ENCODE assay signal across 8 mouse cellular contexts in genomic region chr15:36375549-36375885, GRCm38 (mm10).
DNase-seq lines count a peak whose midpoint lies in the region; ATAC-seq and TF ChIP-seq lines count a peak whose summit lies in the region.

No protein-coding gene starts in this region.

- no peaks in the 10 kb centered on the region for H3K4me1 ChIP-seq in cerebellum, adult 2 months (ENCODE audit: control insufficient read depth, insufficient read depth, low read length)
- H3K4me1 ChIP-seq in lung, embryonic 16.5 days (replicated peaks; ENCODE audit: control insufficient read depth, insufficient read depth, low read length), result peaks cover 21% of the 10 kb centered on the region
- peaks cover 8% of the 10 kb centered on the region; the same call in 1 of the 2 replicates for H3K4me1 ChIP-seq in lung, adult 2 months (ENCODE audit: control insufficient read depth, insufficient read depth, low read length)
- peaks cover 24% of the 10 kb centered on the region for H3K4me1 ChIP-seq in limb, embryonic 13.5 days
- H3K4me1 ChIP-seq in stomach, embryonic 15.5 days, result peaks cover 14% of the 10 kb centered on the region

- no peak overlapping the region for H3K27ac ChIP-seq in cerebellum, adult 2 months (ENCODE audit: insufficient read depth, low read length)
- H3K27ac ChIP-seq in lung, embryonic 16.5 days (ENCODE audit: low read length), result peak overlapping the region; percentile 99
- H3K27ac ChIP-seq in limb, embryonic 13.5 days, result no peak overlapping the region
- peak overlapping the region; percentile 89; the same call in 1 of the 2 replicates for H3K27ac ChIP-seq in stomach, embryonic 15.5 days

- peak overlapping the region; percentile 53 for H3K4me3 ChIP-seq in cerebellum, adult 2 months (replicated peaks; ENCODE audit: insufficient read depth, low read depth, low read length)
- peak overlapping the region; percentile 53 for H3K4me3 ChIP-seq in lung, embryonic 16.5 days (ENCODE audit: low read length)
- no peak overlapping the region for H3K4me3 ChIP-seq in lung, adult 2 months (replicated peaks; ENCODE audit: extremely low read depth, low read depth, low read length)
- peak overlapping the region; percentile 46 for H3K4me3 ChIP-seq in limb, embryonic 13.5 days
- H3K4me3 ChIP-seq in stomach, embryonic 15.5 days (replicated peaks), result peak overlapping the region; percentile 42; the same call in 1 of the 2 replicates

- peak overlapping the region; percentile 70; the same call in 1 of the 2 replicates for H3K9ac ChIP-seq in lung, embryonic 16.5 days (ENCODE audit: low read length)
- no peak overlapping the region for H3K9ac ChIP-seq in limb, embryonic 13.5 days
- no peak overlapping the region for H3K9ac ChIP-seq in stomach, embryonic 15.5 days

- DNase-seq in cerebellum, adult 2 months, result no peak
- no peak for DNase-seq in lung, adult 2 months
- DNase-seq in layer of hippocampus, adult 8-10 months (ENCODE audit: low spot score in 2 of 2), result no peak
- DNase-seq in adrenal gland, adult 8-10 months, result no peak

- no peak for ATAC-seq in cerebellum, adult (ENCODE audit: insufficient number of reproducible peaks, low FRiP score, low TSS enrichment)
- ATAC-seq in lung, embryonic 16.5 days (ENCODE audit: low read depth), result peak; percentile 12
- no peak for ATAC-seq in limb, embryonic 13.5 days (ENCODE audit: low FRiP score, low read depth)
- no peak for ATAC-seq in stomach, embryonic 15.5 days (ENCODE audit: insufficient read depth, low FRiP score, low read depth)

- no peak for TF ChIP-seq CTCF in cerebellum, adult 2 months (IDR thresholded peaks at IDR 0.05; ENCODE audit: borderline replicate concordance, insufficient read depth, low read depth, low read length)
- no peak for TF ChIP-seq CTCF in lung, adult 2 months (IDR thresholded peaks at IDR 0.05; ENCODE audit: insufficient read depth, low read length)

- H3K27me3 ChIP-seq in cerebellum, adult 2 months (ENCODE audit: control insufficient read depth, insufficient read depth, low read length), result no peaks in the 10 kb centered on the region
- no peaks in the 10 kb centered on the region for H3K27me3 ChIP-seq in lung, embryonic 16.5 days (ENCODE audit: control insufficient read depth, insufficient read depth, low read depth, low read length)
- peaks cover 18% of the 10 kb centered on the region for H3K27me3 ChIP-seq in limb, embryonic 13.5 days
- H3K27me3 ChIP-seq in stomach, embryonic 15.5 days (replicated peaks), result no peaks in the 10 kb centered on the region

- H3K4me2 ChIP-seq in lung, embryonic 16.5 days (ENCODE audit: low read depth, low read length), result peak overlapping the region; percentile 90
- H3K4me2 ChIP-seq in limb, embryonic 13.5 days (replicated peaks), result peak overlapping the region; percentile 77
- H3K4me2 ChIP-seq in stomach, embryonic 15.5 days, result peak overlapping the region; percentile 78

- H3K9me3 ChIP-seq in lung, embryonic 16.5 days (ENCODE audit: control insufficient read depth, low read length), result no peaks in the 10 kb centered on the region
- no peaks in the 10 kb centered on the region for H3K9me3 ChIP-seq in limb, embryonic 13.5 days
- H3K9me3 ChIP-seq in stomach, embryonic 15.5 days, result no peaks in the 10 kb centered on the region

- WGBS in cerebellum, adult 2 months, result 0% methylated on average over 1 of the region's 1 CpGs
- WGBS in lung, embryonic 16.5 days, result 10% methylated on average over 1 of the region's 1 CpGs
- WGBS in lung, adult 2 months, result 4% methylated on average over 1 of the region's 1 CpGs
- 5% methylated on average over 1 of the region's 1 CpGs for WGBS in limb, embryonic 13.5 days
- WGBS in stomach, embryonic 15.5 days, result 0% methylated on average over 1 of the region's 1 CpGs

- no peaks in the 10 kb centered on the region for H3K36me3 ChIP-seq in lung, embryonic 16.5 days (ENCODE audit: control insufficient read depth, insufficient read depth, low read length)
- H3K36me3 ChIP-seq in limb, embryonic 13.5 days, result no peaks in the 10 kb centered on the region
- no peaks in the 10 kb centered on the region for H3K36me3 ChIP-seq in stomach, embryonic 15.5 days

- TF ChIP-seq POLR2A in cerebellum, adult 2 months (IDR thresholded peaks at IDR 0.05; ENCODE audit: borderline replicate concordance, insufficient read depth, low read length), result no peak
- TF ChIP-seq POLR2A in lung, adult 2 months (IDR thresholded peaks at IDR 0.05; ENCODE audit: borderline replicate concordance, extremely low read depth, low read depth, low read length), result no peak

Comparison
In these comparisons a context has a peak if more than half of its experiments do, and no peak if none do; other contexts are left out.
1. H3K27ac ChIP-seq: peak in lung, embryonic 16.5 days (single experiment) and stomach, embryonic 15.5 days (single experiment); none in cerebellum, adult 2 months (single experiment) and limb, embryonic 13.5 days (single experiment).
2. Peak in every context shown above with its lines, with median percentiles within 50 percentile points of each other: H3K4me2 ChIP-seq.